Mouse (Mus musculus) T-cell, adult 66 days (primary cell): ENCODE measurements around the gene Gm5039. TPM values are rescaled to one million over a fixed set of nuclear protein-coding genes. Genes with fewer than 3 reads are reported as not detected.

ENCODE experiments used
- total RNA-seq, 2 experiments: library from RNA; stranded (reverse); gene quantifications; 3 replicates in 1 of 2; 4 replicates in 1 of 2; pipeline ENCODE4 v1.2.4; 2023

Gm5039 gene
- total RNA-seq: not detected

DNA sequence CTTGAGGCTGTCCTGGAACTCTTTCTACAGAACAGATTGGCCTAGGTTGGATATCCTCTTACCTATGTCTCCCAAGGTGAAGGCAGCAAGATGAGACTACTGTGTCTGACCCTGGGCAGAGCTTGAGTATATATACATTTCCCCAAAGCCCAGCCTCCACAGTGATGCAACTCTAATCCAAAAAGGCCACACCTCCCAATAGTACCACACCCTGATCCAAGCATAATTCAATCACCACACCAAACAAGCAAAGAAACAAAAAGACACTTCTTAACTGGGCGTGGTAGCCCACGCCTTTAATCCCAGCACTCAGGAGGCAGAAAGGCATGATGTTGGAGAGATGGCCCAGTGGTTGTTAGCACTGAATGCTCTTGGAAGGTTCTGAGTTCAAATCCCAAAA lies at the start of gene Gm5039:
Gm5039 (minus strand) TSS at position 101 of the 400 bp plus-strand sequence.

DNA sequence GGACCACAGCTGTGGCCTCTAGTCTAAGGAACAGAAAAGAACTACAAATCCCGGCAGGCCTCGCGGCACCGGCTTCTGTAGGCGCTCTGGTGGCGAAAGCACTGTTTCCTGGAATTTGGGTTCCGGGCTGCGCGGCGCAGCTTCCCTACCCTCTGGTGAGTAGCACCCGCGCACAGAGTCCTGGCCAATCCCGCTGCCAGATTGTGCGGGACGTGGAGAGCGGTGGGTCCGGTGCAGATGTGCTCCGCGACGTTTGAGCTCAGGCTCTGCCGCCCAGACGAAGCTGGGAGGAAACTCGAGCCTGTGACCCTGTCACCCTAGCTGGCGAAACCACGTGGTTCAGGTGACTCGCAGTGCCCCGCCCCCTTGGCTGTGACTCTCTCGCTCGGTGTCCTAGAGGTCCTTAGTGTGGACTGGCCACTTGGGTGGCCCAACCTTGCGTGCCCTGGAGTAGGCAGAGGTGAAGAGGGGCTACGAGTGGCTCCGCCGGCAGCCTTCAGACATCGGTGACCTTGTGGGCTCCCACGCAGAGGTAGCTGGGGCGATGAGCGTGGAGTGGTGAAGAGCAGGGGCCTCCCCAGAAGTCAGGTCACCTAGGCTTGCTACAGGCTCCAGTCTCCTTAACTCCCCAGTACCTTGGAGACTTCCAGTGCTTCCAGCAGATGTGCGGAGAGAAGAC lies 36.8 kb upstream of the Gm5039 start, which contains the start of gene Adck1:
Adck1 (plus strand) TSS at position 114 of the 679 bp plus-strand sequence.

DNA sequence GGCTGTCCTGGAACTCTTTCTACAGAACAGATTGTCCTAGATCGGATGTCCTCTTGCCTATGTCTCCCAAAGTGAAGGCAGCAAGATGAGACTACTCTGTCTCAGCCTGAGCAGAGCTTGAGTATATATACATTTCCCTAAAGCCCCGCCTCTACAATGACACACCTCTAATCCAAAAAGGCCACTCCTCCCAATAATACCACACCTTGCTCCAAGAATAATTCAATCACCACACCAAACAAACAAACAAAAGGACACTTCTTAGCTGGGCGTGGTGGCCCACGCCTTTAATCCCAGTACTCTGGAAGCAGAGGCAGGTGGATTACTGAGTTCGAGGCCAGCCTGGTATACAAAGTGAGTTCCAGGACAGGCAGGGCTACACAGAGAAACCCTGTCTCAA lies 49.4 kb downstream of the Gm5039 start, which contains the start of gene Gm5662:
Gm5662 (minus strand) TSS at position 101 of the 400 bp plus-strand sequence.

Other genes starting within 250 kb of the Gm5039 start
- gene Gm16368, start 240.3 kb downstream of the Gm5039 start, total RNA-seq: not detected
- gene Gm10436, start 141.9 kb downstream of the Gm5039 start, total RNA-seq: not detected
- not detected for gene Gm8332, start 73.9 kb downstream of the Gm5039 start, total RNA-seq
- not detected for gene Gm5662, start 49.5 kb downstream of the Gm5039 start, total RNA-seq
- gene Adck1, start 36.5 kb upstream of the Gm5039 start, total RNA-seq: 10 to 100 TPM; 19.5 to 20.3 TPM